Mouse (Mus musculus) gastrocnemius, postnatal 10 days (tissue): ENCODE results near the gene Kctd15. TPM values are rescaled to one million over a fixed set of nuclear protein-coding genes. Genes with fewer than 3 reads are reported as not detected.

Source experiments
- DNase-seq: peaks from one replicate; pipeline ENCODE4 v3.0.0; 2021; ENCODE audit warnings: mixed read lengths
- total RNA-seq, 2 experiments: library from RNA; stranded (reverse); gene quantifications; 2 replicates each; pipeline ENCODE4 v1.2.3; 2021

Kctd15 gene
- total RNA-seq, 2 experiments from 2014 or later, result 37.0 to 37.2 TPM

- DNase-seq, result peak; percentile 31
Measured at GRCm38 (mm10) chr7:34620411-34620810, 36.1 kb downstream of the Kctd15 start.

GRCm38 (mm10) chr7:34618141-34618890 is 38.2 kb downstream of the Kctd15 start:
- no peak for DNase-seq

GRCm38 (mm10) chr7:34616275-34616674 is 40.3 kb downstream of the Kctd15 start:
- no peak for DNase-seq

GRCm38 (mm10) chr7:34610445-34610844 is 46.1 kb downstream of the Kctd15 start:
- no peak for DNase-seq

GRCm38 (mm10) chr7:34607334-34607970 is 49.1 kb downstream of the Kctd15 start:
- no peak for DNase-seq

GRCm38 (mm10) chr7:34606729-34607128 is 49.8 kb downstream of the Kctd15 start:
- peak; percentile 29 for DNase-seq

GRCm38 (mm10) chr7:34606051-34606450 is 50.5 kb downstream of the Kctd15 start:
- no peak for DNase-seq

- DNase-seq, result no peak
Measured at GRCm38 (mm10) chr7:34598576-34598975, 58.0 kb downstream of the Kctd15 start.

GRCm38 (mm10) chr7:34597986-34598385 is 58.5 kb downstream of the Kctd15 start:
- no peak for DNase-seq

- DNase-seq, result no peak
Measured at GRCm38 (mm10) chr7:34596531-34597235, 59.8 kb downstream of the Kctd15 start.

- no peak for DNase-seq
Measured at GRCm38 (mm10) chr7:34595307-34595565, 61.3 kb downstream of the Kctd15 start.

GRCm38 (mm10) chr7:34594501-34595306 is 61.8 kb downstream of the Kctd15 start:
- peak; percentile 67 for DNase-seq

- no peak for DNase-seq
Measured at GRCm38 (mm10) chr7:34590711-34591110, 65.8 kb downstream of the Kctd15 start.

Other genes with a start within 250 kb of the Kctd15 start
- gene Chst8, start 156.0 kb upstream of the Kctd15 start, total RNA-seq, result under 1 TPM; 0.49 to 0.84 TPM